Mouse (Mus musculus) liver, embryonic 13.5 days (tissue): ENCODE results near the gene Rps16. TPM values are rescaled to one million over a fixed set of nuclear protein-coding genes. Genes with fewer than 3 reads are reported as not detected.

Experiments used
- ATAC-seq: fragments of 200-750 bp; cut with Nextera tagmentation; 2 replicates; pipeline ENCODE4 v1.8.0; 2017; ENCODE audit warnings: low read depth, mild to moderate bottlenecking, moderate number of reproducible peaks, moderate library complexity
- DNase-seq: peaks from one replicate; pipeline ENCODE4 v3.0.0; 2022
- H3K27ac ChIP-seq: fragments of 300-500 bp; sonication (generic); 2 replicates; pipeline ENCODE4 v1.5.1; 2015; ENCODE audit warnings: moderate library complexity, mild to moderate bottlenecking, inconsistent platforms
- H3K27me3 ChIP-seq: fragments of 300-500 bp; sonication (generic); 2 replicates; pipeline ENCODE4 v1.6.1; 2015; ENCODE audit warnings: mild to moderate bottlenecking, inconsistent platforms
- H3K36me3 ChIP-seq: fragments of 300-500 bp; sonication (generic); 2 replicates; pipeline ENCODE4 v1.6.1; 2015; ENCODE audit warnings: mild to moderate bottlenecking, inconsistent platforms
- H3K4me1 ChIP-seq: fragments of 300-500 bp; sonication (generic); replicated peaks from 2 replicates; pipeline ENCODE4 v1.6.1; 2015; ENCODE audit warnings: inconsistent platforms
- H3K4me2 ChIP-seq: fragments of 300-500 bp; sonication (generic); 2 replicates; pipeline ENCODE4 v1.6.1; 2015; ENCODE audit warnings: inconsistent platforms, mild to moderate bottlenecking, moderate library complexity
- H3K4me3 ChIP-seq: fragments of 300-500 bp; sonication (generic); replicated peaks from 2 replicates; pipeline ENCODE4 v1.5.1; 2015; ENCODE audit warnings: mild to moderate bottlenecking, inconsistent platforms
- H3K9ac ChIP-seq: fragments of 300-500 bp; sonication (generic); 2 replicates; pipeline ENCODE4 v1.6.1; 2015; ENCODE audit warnings: mild to moderate bottlenecking, inconsistent platforms
- H3K9me3 ChIP-seq: fragments of 300-500 bp; sonication (generic); replicated peaks from 2 replicates; pipeline ENCODE4 v1.6.1; 2016; ENCODE audit warnings: inconsistent platforms
- WGBS: fragments of 180-500 bp; shearing (Covaris S2); methylation state at CpG from one replicate; pipeline ENCODE4 v1.1.7; 2015; ENCODE audit not compliant: insufficient replicate concordance; 5-methylcytosine and 5-hydroxymethylcytosine counted together
- polyA plus RNA-seq: library from polyadenylated mRNA; unstranded; fragments of >200 nt; fragmentation: Nextera tagmentation; extraction: Ambion mirVana; gene quantifications from 2 replicates; pipeline ENCODE4 v1.2.1, GENCODE M21; 2015

Rps16 gene
- polyA plus RNA-seq, 1 experiment from 2014 or later: 964 TPM

DNA sequence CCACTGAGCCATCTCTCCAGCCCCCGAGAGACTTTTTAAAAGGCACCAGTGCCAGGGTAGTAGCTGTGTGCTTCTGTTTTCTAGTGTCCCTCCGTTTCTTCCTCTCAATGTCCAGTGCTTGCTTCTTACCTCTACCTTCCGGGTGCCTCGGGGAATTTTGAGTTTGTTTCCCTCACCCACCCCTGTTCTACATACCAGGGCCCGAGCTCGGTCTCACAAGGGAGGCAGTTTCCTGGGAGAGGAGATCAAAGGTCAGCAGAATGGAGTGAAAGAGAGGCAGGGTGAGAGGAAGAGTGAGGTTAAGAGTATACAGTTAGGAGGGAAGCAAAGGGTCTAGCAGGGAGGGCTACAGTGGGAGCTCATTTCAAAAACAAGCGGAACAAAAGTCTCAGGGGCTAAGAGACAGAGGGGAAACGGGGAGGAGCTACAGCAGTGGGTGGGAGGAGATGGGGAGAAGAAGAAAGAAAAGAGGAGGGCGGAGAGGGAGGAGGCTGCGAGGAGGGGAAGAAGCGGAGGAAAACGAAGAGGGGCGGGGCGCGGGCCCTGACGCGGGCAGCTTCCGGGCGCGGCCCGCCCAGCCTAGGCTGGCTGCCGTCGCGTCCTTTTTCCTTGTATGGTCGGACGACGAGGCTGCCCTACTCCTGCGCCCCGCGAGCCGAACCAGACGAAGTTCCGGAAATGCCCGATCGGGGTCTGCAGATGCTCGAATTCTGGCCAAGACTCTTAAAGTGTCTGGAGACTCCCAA is 24.9 kb downstream of the Rps16 start:
- WGBS: under 1% methylated on average over 32 of the region's 36 CpGs
- Histone ChIP-seq H3K4me1 (peaks cover 89% of the 10 kb centered on the region), H3K27me3 (peaks cover 12% of the 10 kb centered on the region; the same call in 1 of the 2 replicates), H3K27ac (peak overlapping the region; percentile 91), H3K9ac (peak overlapping the region; percentile 79), H3K9me3 (no peaks in the 10 kb centered on the region), H3K4me3 (peak overlapping the region; percentile 68), H3K4me2 (peak overlapping the region; percentile 91), H3K36me3 (peaks cover 10% of the 10 kb centered on the region)
- ATAC-seq (peak; percentile 54), DNase-seq (peak; percentile 85)

GRCm38 (mm10) chr7:28376011-28376771 is 25.7 kb downstream of the Rps16 start:
- peak; percentile 38 for DNase-seq
- Histone ChIP-seq H3K9ac (peak overlapping the region; percentile 79), H3K9me3 (no peaks in the 10 kb centered on the region), H3K36me3 (peaks cover 10% of the 10 kb centered on the region), H3K4me3 (peak overlapping the region; percentile 68), H3K4me2 (peak overlapping the region; percentile 91), H3K4me1 (peaks cover 89% of the 10 kb centered on the region), H3K27ac (peak overlapping the region; percentile 91), H3K27me3 (peaks cover 5% of the 10 kb centered on the region; the same call in 1 of the 2 replicates)
- ATAC-seq: no peak
- 4% methylated on average over 30 of the region's 30 CpGs for WGBS

DNA sequence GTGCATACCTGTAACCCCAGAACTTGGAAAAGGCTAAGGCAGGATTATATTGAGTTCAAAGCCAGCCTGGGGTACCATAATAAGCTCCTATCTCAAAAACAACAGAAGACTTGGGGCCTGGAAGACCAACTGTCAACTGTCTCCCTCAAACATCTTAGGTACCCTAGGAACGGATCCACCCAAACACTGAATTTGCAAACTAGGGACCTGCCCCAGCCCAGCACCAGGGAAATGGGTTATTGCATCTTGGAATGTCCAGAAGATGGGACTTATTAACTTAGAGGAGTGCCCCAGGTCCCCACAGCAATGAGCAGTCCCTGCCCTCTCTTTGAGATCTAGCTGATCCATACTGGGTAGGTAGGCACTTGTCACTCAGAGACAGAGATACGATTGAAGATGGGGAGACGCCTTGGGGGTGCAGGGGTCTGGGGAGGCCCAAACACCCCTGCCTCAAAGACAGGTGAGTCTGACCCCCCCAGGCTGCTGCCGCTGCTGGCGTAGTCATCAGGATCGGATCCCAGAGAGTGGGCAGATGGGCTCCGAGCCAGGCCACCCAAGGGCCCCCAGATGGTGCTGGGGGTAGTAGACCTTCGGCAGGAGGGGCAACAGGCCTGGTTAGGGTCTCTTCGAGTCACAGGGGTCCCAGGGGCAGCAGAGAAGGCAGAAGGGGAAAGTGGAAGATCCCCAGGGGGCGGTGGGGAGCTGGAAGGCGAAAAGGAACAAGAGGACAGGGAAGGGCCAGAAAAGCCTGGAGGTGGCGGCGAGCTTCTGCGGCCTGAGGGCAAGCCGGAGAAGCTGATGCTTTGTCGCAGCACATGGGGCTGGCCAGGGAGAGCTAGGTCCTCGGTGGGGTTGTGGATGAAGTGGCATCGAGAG is 27.0 kb downstream of the Rps16 start:
- 51% methylated on average over 18 of the region's 18 CpGs for WGBS
- no peak for ATAC-seq
- H3K4me1 ChIP-seq: peaks cover 90% of the 10 kb centered on the region
- no peaks in the 10 kb centered on the region for H3K27me3 ChIP-seq
- H3K4me3 ChIP-seq: peak overlapping the region; percentile 68
- no peak for DNase-seq
- H3K27ac ChIP-seq: peak overlapping the region; percentile 89
- peak overlapping the region; percentile 81 for H3K9ac ChIP-seq
- peak overlapping the region; percentile 91 for H3K4me2 ChIP-seq
- H3K9me3 ChIP-seq: no peaks in the 10 kb centered on the region
- H3K36me3 ChIP-seq: peaks cover 10% of the 10 kb centered on the region

GRCm38 (mm10) chr7:28378066-28378690 is 27.7 kb downstream of the Rps16 start:
- WGBS: 22% methylated on average over 32 of the region's 32 CpGs
- H3K27me3 ChIP-seq: no peaks in the 10 kb centered on the region
- H3K9me3 ChIP-seq: no peaks in the 10 kb centered on the region
- peaks cover 10% of the 10 kb centered on the region for H3K36me3 ChIP-seq
- peak overlapping the region; percentile 91 for H3K4me2 ChIP-seq
- ATAC-seq (no peak), DNase-seq (peak; percentile 26)
- H3K9ac ChIP-seq: peak overlapping the region; percentile 81
- H3K4me3 ChIP-seq: peak overlapping the region; percentile 68
- H3K27ac ChIP-seq: peak overlapping the region; percentile 89
- peaks cover 95% of the 10 kb centered on the region for H3K4me1 ChIP-seq

DNA sequence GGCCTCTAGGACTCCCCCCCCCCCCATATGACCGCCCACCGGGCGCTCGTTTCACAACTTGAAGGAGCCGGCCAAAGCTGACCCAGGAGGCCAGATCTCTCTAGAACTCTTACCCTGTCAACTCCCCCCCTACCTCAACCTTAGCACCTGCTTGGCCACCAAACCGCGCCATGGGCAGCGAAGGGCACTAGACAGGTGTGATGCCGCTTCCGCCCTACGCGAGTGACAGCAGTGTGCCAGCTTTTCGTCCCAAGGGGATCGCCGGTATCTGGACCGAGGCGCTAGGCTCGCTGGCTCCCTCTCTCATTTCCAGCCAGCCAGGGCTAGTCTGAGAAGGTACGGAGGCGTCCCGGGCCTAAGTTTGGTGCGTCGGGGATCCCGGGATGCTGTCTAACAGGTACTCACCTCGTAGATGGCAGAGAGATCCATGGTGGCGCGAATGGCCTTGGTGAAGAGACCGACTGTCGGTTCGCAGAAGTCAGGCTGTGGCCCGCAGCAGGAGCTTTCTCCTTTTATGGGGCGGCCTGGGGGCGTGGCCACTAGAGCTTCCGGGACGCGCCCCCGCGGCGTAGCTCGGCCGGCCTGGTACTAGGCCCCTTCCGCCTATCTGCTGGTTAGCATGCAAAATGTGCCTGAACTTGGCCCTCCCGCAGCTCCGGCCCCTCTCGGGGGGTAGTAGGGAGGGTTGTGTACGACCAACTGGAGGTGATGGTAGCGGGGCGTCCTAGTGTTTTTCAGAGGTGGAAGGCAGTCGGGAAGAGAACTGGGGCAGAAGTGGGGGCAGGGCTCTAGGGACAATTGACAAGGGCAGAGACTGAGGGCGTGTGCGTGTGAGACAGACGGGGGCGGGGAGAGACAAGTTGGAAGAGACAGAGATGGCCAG is 28.6 kb downstream of the Rps16 start:
- ATAC-seq: peak; percentile 67
- under 1% methylated on average over 53 of the region's 53 CpGs for WGBS
- Histone ChIP-seq H3K4me3 (peak overlapping the region; percentile 68), H3K9me3 (no peaks in the 10 kb centered on the region), H3K27me3 (no peaks in the 10 kb centered on the region), H3K4me2 (peak overlapping the region; percentile 91), H3K4me1 (peaks cover 95% of the 10 kb centered on the region), H3K36me3 (peaks cover 10% of the 10 kb centered on the region), H3K27ac (peak overlapping the region; percentile 89), H3K9ac (peak overlapping the region; percentile 81)
- DNase-seq: peak; percentile 88

GRCm38 (mm10) chr7:28380237-28381016 is 30.0 kb downstream of the Rps16 start, which contains the start of gene Zfp36:
TSS of gene Zfp36 (minus strand) at chr7:28380253.
- WGBS: 27% methylated on average over 17 of the region's 17 CpGs
- Histone ChIP-seq H3K9me3 (no peaks in the 10 kb centered on the region), H3K27ac (peak within 1 kb of the TSS; percentile 89)

GRCm38 (mm10) chr7:28381017-28381790 is 30.8 kb downstream of the Rps16 start:
- Histone ChIP-seq H3K9ac (peak overlapping the region; percentile 81), H3K27ac (peak overlapping the region; percentile 89), H3K36me3 (peaks cover 19% of the 10 kb centered on the region), H3K4me2 (peak overlapping the region; percentile 92), H3K27me3 (no peaks in the 10 kb centered on the region), H3K4me3 (peak overlapping the region; percentile 61), H3K9me3 (no peaks in the 10 kb centered on the region), H3K4me1 (peaks cover 96% of the 10 kb centered on the region)
- WGBS: 2% methylated on average over 30 of the region's 30 CpGs
- DNase-seq: peak; percentile 69
- ATAC-seq: peak; percentile 39

More at GRCm38 (mm10) chr7:28380237-28381016, 30.0 kb downstream of the Rps16 start, which contains the start of gene Zfp36:
- Histone ChIP-seq H3K9ac (peak within 1 kb of the TSS; percentile 81), H3K36me3 (peaks cover 13% of the 10 kb centered on the region), H3K27me3 (no peaks in the 10 kb centered on the region), H3K4me3 (peak within 1 kb of the TSS; percentile 68), H3K4me2 (peak within 1 kb of the TSS; percentile 92), H3K4me1 (peaks cover 95% of the 10 kb centered on the region)
- no peak for ATAC-seq
- no peak for DNase-seq

GRCm38 (mm10) chr7:28381938-28382337 is 31.5 kb downstream of the Rps16 start:
- peak; percentile 23 for ATAC-seq
- Histone ChIP-seq H3K4me2 (peak overlapping the region; percentile 92), H3K27ac (peak overlapping the region; percentile 89), H3K4me1 (peaks cover 92% of the 10 kb centered on the region), H3K9ac (peak overlapping the region; percentile 81), H3K4me3 (peak overlapping the region; percentile 61), H3K36me3 (peaks cover 21% of the 10 kb centered on the region), H3K27me3 (no peaks in the 10 kb centered on the region), H3K9me3 (no peaks in the 10 kb centered on the region)
- DNase-seq: peak; percentile 61
- under 1% methylated on average over 18 of the region's 20 CpGs for WGBS
